Mouse (Mus musculus): ENCODE measurements around the gene Abr. TPM values are rescaled to one million over a fixed set of nuclear protein-coding genes. Genes with fewer than 3 reads are reported as not detected.

Gene Abr
- polyA plus RNA-seq, 1 experiment from 2014 or later = 40.5 TPM

DNA sequence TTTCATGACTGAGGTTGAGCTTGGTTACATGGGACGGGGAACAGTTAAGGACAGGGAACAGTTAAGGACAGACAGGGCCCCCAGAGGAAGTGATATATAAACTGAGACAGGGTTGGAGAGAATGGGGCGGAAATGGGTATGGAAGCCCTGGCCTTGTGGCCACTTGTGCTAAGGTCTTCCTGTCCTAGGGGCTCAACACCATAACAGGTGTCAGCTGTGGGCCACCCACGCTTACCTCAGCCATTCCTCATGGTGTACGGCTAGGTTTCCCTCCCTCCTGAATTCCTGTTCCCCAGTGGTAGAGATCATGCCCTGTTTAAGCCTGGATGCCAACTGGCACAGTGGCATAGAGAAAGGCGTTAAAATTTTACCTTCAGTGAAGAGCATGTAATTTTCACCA is 135.1 kb downstream of the Abr start:
- WGBS = 83% methylated on average over 5 of the region's 5 CpGs
- no peak overlapping the region for H3K27ac ChIP-seq
- no peak for DNase-seq (ENCODE audit: low spot score)
- no peaks in the 10 kb centered on the region for H3K9me3 ChIP-seq
- no peaks in the 10 kb centered on the region for H3K27me3 ChIP-seq (ENCODE audit: insufficient read depth, poor library complexity, severe bottlenecking)
- no peak overlapping the region for H3K4me3 ChIP-seq
- peaks cover 35% of the 10 kb centered on the region for H3K4me1 ChIP-seq (replicated peaks)
- 0 out of 2 replicates have a peak, but pooled peaks cover 6% of the 10 kb centered on the region for H3K36me3 ChIP-seq

DNA sequence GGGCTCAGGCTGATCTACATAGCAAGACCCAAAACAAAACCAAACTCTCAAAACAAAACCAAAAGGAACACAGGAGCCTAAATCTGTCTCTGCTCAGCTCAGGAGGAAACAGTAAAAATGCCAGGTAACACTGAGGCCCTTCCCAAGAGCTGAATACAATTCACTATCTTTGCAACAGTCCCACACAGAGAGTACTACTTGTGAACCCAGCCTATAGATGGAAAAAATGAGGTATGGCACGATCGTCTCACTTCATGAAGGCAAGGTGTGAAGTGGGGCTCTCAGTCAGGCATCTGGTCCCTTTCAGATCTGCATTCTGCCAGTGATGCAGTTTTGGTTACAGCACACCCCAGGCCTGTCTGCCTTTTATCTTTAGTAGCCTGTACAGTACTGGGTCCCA is 138.1 kb downstream of the Abr start:
- H3K27me3 ChIP-seq (ENCODE audit: insufficient read depth, poor library complexity, severe bottlenecking) = no peaks in the 10 kb centered on the region
- peaks cover 34% of the 10 kb centered on the region for H3K4me1 ChIP-seq (replicated peaks)
- no peaks in the 10 kb centered on the region for H3K9me3 ChIP-seq
- H3K36me3 ChIP-seq = peaks cover 17% of the 10 kb centered on the region
- DNase-seq (ENCODE audit: low spot score) = no peak
- 84% methylated on average over 2 of the region's 2 CpGs for WGBS
- H3K27ac ChIP-seq = no peak overlapping the region
- H3K4me3 ChIP-seq = no peak overlapping the region

DNA sequence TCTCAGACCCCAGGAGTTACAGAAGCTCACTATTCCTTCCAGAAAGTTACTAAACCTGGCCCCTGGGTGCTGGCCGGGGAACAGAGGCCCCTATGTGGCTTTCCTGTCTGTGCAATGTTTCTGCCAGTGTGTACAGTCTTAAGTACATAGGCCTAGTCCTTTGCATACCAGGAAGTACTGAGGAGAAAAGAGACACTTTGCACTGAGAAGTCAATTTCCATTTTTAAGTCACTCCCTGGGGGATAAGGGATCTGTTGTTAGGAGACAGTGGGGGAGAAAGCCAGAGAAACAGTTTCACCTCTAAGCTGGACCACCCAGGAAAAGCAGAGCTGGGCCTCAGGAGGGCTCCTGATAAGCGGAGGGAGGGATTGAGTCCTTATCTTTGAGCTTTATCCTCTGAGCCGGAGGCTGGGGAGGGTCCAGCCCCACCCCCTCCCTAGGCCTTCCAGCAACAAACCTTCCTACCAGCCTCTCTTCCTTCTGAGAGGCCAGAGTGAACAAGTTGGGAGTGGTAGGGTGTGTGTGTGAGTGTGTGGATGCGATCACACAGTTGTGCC is 138.9 kb downstream of the Abr start:
- DNase-seq (ENCODE audit: low spot score) = no peak
- WGBS = 21% methylated on average over 4 of the region's 4 CpGs
- Histone ChIP-seq H3K27me3 (ENCODE audit: insufficient read depth, poor library complexity, severe bottlenecking) (no peaks in the 10 kb centered on the region), H3K4me3 (no peak overlapping the region), H3K4me1 (replicated peaks) (peaks cover 34% of the 10 kb centered on the region), H3K27ac (no peak overlapping the region; the same call in 1 of the 2 replicates), H3K36me3 (peaks cover 25% of the 10 kb centered on the region), H3K9me3 (no peaks in the 10 kb centered on the region)

DNA sequence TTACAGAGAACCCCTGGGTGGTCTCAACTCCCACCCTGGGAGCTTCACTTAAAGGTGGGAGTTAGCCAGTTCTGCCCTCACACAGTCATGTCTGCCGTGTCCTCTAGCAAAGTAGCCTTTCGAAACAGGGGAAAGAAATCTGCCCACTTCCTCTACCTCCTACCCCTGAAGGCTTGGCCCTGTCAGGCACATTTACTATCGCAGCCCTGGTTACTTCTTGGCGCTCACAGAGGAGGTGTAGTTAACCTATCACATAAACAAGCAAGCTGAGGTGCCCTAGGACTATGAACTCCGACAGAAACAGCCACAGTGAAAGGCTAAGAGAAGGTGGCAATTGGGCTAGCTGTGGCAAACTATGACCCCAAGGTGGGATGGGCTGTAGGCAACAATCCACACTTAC is 139.4 kb downstream of the Abr start:
- DNase-seq (ENCODE audit: low spot score) = no peak
- Histone ChIP-seq H3K9me3 (no peaks in the 10 kb centered on the region), H3K36me3 (peaks cover 31% of the 10 kb centered on the region), H3K4me1 (replicated peaks) (peaks cover 39% of the 10 kb centered on the region), H3K4me3 (no peak overlapping the region), H3K27me3 (ENCODE audit: insufficient read depth, poor library complexity, severe bottlenecking) (no peaks in the 10 kb centered on the region), H3K27ac (no peak overlapping the region)
- 49% methylated on average over 5 of the region's 5 CpGs for WGBS

DNA sequence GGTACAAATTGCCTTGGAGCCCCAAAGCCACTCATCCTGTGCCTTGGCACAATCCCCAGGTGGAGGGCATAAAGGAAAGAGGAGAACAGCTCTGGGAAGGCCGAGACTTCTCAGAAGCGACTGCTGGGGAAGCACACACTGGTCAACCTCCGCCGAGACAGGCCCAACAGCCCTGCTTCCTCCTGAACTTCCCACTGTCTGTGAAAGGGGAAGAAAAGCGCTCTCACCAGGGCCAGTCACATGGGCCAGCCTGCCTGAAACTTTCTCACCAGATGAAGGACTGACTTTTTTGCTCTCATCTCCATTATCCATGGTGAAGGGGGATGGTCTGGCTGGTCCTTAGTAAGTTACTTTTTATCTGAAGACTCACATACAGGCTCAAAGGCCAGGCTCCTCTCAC is 139.9 kb downstream of the Abr start:
- WGBS = 64% methylated on average over 5 of the region's 5 CpGs
- Histone ChIP-seq H3K9me3 (no peaks in the 10 kb centered on the region), H3K27me3 (ENCODE audit: insufficient read depth, poor library complexity, severe bottlenecking) (no peaks in the 10 kb centered on the region), H3K4me3 (no peak overlapping the region), H3K4me1 (replicated peaks) (peaks cover 44% of the 10 kb centered on the region), H3K36me3 (peaks cover 35% of the 10 kb centered on the region), H3K27ac (no peak overlapping the region)
- DNase-seq (ENCODE audit: low spot score) = no peak

DNA sequence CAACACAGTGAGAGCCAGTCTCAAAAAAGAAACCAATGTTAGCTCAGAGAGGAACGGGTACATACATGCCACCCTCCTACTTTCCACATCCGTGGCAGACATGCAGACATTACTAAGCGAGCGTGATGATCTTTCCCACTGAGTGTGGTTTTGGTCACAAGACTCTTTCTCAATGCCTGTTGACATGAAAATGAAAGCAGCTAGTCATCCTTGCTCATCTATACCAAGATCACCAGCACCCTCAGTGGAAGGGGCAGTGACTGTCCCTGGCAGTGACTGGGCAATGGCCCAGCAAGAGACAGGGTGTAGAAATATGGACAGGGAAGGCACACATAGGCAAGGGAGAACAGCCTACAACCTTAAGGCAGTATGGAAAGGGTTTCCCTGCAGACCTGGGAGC is 142.4 kb downstream of the Abr start:
- H3K27ac ChIP-seq = no peak overlapping the region
- peaks cover 29% of the 10 kb centered on the region for H3K36me3 ChIP-seq
- H3K9me3 ChIP-seq = no peaks in the 10 kb centered on the region
- H3K4me1 ChIP-seq (replicated peaks) = peaks cover 42% of the 10 kb centered on the region
- WGBS = 93% methylated on average over 4 of the region's 4 CpGs
- H3K4me3 ChIP-seq = no peak overlapping the region
- no peaks in the 10 kb centered on the region for H3K27me3 ChIP-seq (ENCODE audit: insufficient read depth, poor library complexity, severe bottlenecking)
- no peak for DNase-seq (ENCODE audit: low spot score)

DNA sequence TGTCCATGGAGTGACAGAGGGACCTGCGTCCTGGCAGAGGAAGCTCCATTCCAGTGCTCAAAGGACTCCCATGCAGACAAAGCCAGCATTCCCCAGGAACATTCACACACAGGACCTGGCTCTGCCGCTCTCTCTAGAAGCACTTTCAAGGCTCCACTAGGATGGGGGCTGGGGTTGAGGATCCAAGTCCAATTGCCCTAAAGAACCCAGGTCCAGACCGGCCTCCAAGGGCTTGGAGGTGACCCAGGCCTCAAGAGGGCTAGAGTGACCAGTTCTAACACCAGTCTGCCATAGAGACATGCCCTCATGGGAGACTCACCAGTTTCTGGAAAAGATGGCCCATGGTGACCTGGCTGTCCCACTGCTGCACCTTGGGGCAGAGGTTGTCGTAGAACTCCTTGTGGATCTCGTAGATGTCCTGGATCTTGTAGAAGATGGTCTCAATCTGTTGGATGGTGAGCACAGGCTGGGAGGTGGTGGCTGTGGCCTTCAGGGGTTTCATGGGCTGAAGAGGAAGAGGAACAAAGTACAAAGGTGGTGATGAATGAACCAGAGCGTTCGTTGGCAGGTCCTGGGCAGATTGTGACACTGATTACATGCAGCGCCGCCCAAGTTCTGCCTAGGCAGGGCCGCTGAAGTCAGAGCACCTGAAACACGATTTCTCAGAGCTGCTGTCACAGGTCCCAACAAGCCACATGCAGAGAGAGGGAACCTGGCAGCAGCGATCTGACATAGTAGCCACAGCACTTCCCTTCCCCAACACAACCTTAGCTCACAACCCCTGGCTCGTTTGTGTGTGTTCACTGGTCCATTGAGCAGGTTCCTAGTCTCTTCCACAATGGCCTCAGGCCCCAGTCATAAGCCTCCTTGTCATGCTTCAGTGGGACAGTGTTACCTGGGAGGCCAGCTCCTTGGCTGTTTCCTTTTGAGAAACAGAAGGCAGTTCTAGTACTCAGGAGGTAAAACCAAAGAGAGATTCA is 143.1 kb downstream of the Abr start:
- no peaks in the 10 kb centered on the region for H3K9me3 ChIP-seq
- no peaks in the 10 kb centered on the region for H3K27me3 ChIP-seq (ENCODE audit: insufficient read depth, poor library complexity, severe bottlenecking)
- H3K36me3 ChIP-seq = peaks cover 34% of the 10 kb centered on the region
- no peak overlapping the region for H3K4me3 ChIP-seq
- DNase-seq (ENCODE audit: low spot score) = no peak
- H3K27ac ChIP-seq = no peak overlapping the region
- 88% methylated on average over 13 of the region's 13 CpGs for WGBS
- H3K4me1 ChIP-seq (replicated peaks) = peaks cover 41% of the 10 kb centered on the region

DNA sequence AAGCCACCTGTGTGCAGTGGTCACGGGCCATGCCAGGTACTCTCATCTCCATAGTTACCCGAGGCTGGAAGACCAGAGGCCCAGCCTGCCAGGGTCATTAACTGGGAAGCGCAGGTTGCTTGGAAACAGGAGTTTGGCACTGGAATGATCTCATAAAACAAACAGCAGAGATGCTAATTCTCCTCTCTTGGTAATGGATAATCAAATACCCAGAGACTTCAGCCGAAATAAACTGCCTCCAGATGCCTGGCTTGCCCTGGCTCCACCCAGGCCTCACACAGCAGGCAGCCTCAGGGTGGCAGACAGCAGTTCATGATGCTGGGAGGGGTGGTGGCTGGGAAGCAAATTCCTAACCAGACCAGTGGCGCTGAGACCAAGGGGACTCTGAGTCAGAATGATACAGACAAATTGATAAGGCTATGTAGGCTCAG is 145.0 kb downstream of the Abr start:
- 48% methylated on average over 5 of the region's 5 CpGs for WGBS
- Histone ChIP-seq H3K36me3 (peaks cover 34% of the 10 kb centered on the region), H3K4me3 (no peak overlapping the region), H3K9me3 (no peaks in the 10 kb centered on the region), H3K4me1 (replicated peaks) (peaks cover 34% of the 10 kb centered on the region), H3K27me3 (ENCODE audit: insufficient read depth, poor library complexity, severe bottlenecking) (no peaks in the 10 kb centered on the region), H3K27ac (0 out of 2 replicates have a peak overlapping the region, but pooled peaks have one; percentile 40)
- no peak for DNase-seq (ENCODE audit: low spot score)

DNA sequence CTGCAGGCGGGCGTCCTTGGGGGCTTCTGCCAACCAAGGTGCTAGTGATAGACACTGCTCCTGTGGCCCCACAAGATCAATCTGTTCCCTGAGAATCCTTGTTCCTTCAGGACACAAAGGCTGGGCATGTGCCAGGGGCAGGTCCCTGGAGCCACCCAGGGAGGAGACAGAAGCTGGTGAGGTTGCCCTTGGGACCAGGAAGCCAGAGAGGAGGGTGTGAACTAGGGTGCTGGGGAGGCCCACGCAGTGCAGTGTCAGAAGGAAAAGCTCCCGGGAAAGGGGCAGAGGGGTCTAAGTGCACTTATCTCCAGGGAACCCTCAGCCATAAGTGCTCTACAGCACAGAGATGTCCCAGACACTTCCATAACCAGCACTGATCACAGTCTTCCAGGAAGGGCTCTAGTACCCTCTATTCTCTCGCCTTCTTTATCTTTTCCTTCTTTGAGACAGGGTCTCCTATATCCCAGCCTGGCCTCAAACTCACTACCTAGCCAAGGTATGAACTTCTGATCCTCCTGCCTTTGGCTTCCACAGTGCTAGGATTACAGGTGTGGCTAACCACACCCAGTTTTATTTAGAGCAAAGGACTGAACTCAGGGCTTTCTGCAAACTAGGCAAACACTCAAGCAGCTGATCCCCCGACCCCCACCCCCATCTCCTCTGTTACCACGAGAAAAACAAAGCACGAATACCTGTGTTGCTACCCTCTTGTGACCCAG is 145.6 kb downstream of the Abr start:
- Histone ChIP-seq H3K4me1 (replicated peaks) (peaks cover 36% of the 10 kb centered on the region), H3K9me3 (no peaks in the 10 kb centered on the region), H3K27me3 (ENCODE audit: insufficient read depth, poor library complexity, severe bottlenecking) (no peaks in the 10 kb centered on the region), H3K36me3 (peaks cover 37% of the 10 kb centered on the region), H3K4me3 (no peak overlapping the region), H3K27ac (peak overlapping the region; percentile 40; the same call in 1 of the 2 replicates)
- no peak for DNase-seq (ENCODE audit: low spot score)
- 73% methylated on average over 8 of the region's 8 CpGs for WGBS

DNA sequence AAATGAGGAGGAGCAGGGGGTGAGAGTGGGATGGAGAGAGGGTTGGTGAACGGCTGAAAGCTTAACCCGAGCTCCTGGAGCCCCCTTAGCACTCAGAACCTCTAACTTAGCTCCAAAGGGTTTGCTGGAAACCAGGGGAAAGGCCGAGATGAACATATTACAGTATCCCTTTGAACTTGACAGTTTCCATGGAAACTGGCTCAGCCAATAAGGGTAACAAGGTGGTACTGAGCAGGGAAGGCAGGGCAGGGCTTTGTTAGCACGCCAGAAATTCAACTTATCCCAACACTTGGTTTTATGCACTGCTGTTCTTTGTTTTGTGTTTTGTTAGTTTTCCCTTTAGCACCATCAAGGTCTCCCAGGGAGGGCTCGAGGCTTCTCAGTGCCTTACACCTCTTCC is 149.5 kb downstream of the Abr start:
- 39% methylated on average over 5 of the region's 5 CpGs for WGBS
- Histone ChIP-seq H3K4me3 (no peak overlapping the region), H3K36me3 (peaks cover 34% of the 10 kb centered on the region), H3K27ac (peak overlapping the region; percentile 35; the same call in 1 of the 2 replicates), H3K9me3 (no peaks in the 10 kb centered on the region), H3K27me3 (ENCODE audit: insufficient read depth, poor library complexity, severe bottlenecking) (0 out of 2 replicates have a peak, but pooled peaks cover 3% of the 10 kb centered on the region), H3K4me1 (replicated peaks) (peaks cover 58% of the 10 kb centered on the region)
- no peak for DNase-seq (ENCODE audit: low spot score)

DNA sequence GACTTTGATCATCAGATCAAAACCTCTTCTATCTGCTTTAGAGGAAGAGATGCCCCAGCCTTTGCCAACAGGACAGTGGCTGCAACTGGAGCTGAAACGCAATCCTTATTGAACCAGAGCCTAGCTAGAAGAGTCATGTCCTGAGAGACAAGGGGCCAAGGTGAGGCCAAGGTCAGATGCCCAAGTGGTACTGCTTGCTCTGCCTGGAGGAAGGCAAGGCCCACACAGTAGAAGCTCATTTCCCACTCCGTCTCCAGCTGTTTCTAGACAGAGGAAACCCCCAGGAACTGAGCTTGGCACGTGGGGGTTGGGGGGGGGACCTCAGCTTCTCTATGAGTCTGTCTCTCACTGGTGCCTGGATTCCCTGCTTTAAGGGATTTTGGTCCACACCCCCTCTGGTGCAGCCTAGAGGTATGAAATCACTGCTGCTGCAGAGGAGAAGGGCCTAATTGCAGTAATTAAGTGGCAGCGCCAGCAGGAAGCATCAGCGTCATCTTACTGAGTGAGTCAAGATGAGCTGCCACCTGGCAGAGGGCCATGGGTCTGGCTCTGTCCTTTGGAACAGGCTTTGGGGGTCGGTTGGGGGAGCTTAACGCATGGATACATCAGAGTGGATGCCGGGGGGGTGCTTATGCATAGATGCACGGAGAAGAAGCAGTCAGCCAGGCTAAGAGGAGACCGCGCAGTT is 152.7 kb downstream of the Abr start:
- H3K27ac ChIP-seq = peak overlapping the region; percentile 85; the same call in 1 of the 2 replicates
- no peak overlapping the region for H3K4me3 ChIP-seq
- H3K4me1 ChIP-seq (replicated peaks) = peaks cover 73% of the 10 kb centered on the region
- H3K36me3 ChIP-seq = peaks cover 30% of the 10 kb centered on the region
- no peak for DNase-seq (ENCODE audit: low spot score)
- 0 out of 2 replicates have a peak, but pooled peaks cover 7% of the 10 kb centered on the region for H3K27me3 ChIP-seq (ENCODE audit: insufficient read depth, poor library complexity, severe bottlenecking)
- H3K9me3 ChIP-seq = no peaks in the 10 kb centered on the region
- WGBS = 74% methylated on average over 11 of the region's 11 CpGs

DNA sequence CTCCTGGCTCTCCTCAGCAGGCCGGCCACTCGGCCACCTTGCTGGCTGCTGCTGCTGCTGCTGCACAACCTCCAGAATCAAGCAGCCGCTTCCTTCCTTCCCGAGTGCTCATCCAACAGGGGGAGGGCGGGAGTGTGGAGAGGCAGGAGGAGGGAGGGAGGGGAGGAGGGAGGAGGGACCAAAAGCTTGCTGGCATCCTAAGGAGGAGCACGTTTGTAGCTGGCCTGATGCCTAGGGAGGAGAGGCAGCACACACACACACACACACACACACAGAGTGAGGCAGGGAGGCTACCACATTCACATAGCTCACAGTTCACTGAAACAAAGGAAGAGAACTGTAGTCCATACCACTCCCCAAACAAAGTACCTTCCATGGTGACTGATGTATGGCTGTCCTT is 153.8 kb downstream of the Abr start:
- H3K27ac ChIP-seq = peak overlapping the region; percentile 85
- H3K36me3 ChIP-seq = peaks cover 33% of the 10 kb centered on the region
- peak overlapping the region; percentile 35 for H3K4me3 ChIP-seq
- peak; percentile 49 for DNase-seq (ENCODE audit: low spot score)
- H3K27me3 ChIP-seq (ENCODE audit: insufficient read depth, poor library complexity, severe bottlenecking) = 0 out of 2 replicates have a peak, but pooled peaks cover 7% of the 10 kb centered on the region
- peaks cover 84% of the 10 kb centered on the region for H3K4me1 ChIP-seq (replicated peaks)
- no peaks in the 10 kb centered on the region for H3K9me3 ChIP-seq
- 10% methylated on average over 6 of the region's 6 CpGs for WGBS

Data from hindbrain, embryonic 10.5 days (tissue).